Mouse (Mus musculus) c-Kit-positive CD71-positive TER-119-positive erythroid progenitor cells, embryonic 14.5 days (primary cell): ENCODE data around the gene Cd209b.

ENCODE experiments used
- DNase-seq: peaks from one replicate; pipeline ENCODE4 v3.0.0-alpha.2; 2013; ENCODE audit warnings: low spot score

Cd209b gene

DNA sequence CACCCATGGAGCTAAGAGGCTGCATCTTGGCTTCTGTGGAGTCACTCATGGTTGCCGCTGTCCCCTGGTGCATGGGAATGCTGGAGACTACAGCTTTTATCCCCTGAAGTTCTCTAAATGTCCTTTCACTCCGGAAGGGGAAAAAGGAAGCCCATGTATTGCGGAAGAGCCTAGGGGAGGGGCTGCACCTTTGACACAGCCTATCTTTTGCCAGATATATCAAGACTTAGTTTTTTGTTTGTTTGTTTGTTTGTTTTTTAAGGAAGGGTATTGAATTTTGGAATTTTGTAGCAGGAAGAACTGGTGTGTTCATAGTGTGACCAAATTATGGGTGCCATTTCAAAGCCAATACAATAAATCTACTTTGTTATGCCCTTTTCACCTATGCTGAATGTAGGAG is at the start of gene Cd209b:
Gene Cd209b, minus strand, starts transcription at position 101 of the 400 bp plus-strand sequence.
- no peak for DNase-seq

DNA sequence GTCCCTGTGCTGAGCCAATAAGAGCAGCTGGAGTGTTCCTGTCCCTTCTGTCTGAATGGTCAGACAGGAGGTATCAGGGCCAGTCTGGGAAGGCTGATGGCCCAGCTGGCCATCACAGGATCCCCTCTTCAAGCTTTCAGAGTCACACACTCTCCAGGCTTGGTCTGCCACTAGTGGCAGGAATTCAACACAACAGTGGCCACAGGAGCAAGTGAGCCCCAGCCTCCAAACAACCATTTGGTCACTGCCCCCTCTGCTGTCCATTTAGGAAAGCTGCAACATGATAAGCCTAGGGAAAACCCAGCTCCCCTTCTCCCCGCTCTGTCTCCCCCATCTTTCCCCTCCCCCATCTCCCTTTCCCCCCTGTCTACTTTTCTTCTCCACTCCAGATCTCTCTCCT is 29.4 kb upstream of the Cd209b start:
- peak; percentile 8 for DNase-seq

DNA sequence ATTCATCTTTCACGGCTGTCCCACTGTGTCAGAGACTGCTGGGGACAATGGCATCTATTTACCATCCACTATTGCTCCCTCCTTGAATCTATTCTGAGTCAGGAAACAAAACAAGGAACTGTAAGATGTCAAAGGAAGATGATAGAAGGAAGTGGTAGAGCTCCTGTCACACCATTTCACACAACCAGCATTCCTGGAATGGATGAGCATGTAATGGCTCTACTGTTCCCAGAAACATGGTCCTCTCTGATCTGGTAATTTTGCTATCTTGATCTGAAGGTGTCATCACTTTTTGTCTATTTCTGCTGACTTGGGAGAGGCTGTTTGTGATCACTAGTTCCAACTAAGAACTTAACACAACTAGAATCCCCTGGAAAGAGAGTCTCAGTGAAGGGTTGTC is 28.0 kb upstream of the Cd209b start, which contains the start of gene Cd209c:
Gene Cd209c, minus strand, starts transcription at position 101 of the 400 bp plus-strand sequence.
- DNase-seq: no peak

DNA sequence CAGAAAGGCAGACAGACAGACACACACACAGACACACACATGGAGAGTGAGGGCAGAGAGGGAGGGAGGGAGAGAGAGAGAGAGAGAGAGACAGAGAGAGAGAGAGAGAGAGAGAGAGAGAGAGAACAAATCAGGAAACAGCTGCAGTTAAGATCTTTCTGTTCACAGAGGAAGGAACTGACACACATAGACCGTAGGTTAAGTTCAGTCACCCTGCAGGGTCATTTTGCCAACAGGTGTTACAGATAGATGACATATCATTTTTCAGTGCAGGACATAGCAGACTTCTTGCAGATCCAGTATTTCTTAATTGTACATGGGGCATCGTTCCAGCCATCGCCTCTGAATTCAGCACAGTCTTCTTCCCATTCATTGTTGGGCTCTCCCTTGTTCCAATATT is 13.4 kb upstream of the Cd209b start:
- DNase-seq: no peak

DNA sequence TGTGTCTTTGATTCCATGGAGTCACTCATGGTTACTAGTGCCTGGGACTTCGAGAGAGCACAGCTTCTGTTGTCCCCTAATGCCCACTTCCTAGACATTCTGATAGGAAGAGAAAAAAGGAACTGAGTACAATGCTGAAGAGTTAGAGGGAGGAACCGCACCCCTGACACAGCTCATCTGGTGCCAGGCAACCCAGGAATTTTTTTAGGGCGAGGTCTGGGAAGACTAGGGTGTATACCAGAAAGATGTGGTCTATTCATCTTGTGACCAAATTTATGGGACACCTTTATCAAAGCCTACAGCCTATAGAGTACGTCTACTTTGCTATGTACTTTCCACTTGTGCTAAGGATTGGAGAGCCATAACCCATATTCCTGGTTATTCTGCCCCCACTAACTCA is 48.2 kb downstream of the Cd209b start, which contains the start of gene Cd209d:
Gene Cd209d, minus strand, starts transcription at position 101 of the 400 bp plus-strand sequence.
- DNase-seq: no peak

DNA sequence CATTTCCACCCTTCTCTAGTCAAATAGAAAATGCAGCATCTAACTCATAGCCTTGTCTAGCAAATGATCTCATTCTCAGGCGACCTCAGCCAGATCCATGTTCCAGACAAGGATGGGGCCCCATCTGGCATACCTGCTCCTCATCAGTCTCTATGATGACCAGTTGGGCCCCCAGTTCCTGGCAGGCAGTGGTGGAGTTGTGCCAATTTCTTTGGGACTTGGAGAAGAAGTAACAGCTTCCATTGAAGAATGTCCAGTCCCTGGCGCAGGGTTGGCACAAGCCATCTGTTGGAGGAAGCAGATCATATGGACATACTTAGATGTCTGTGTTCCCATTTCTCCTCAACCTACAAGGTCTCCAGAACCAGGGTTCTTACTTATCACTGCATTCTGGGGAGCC is 50.5 kb downstream of the Cd209b start:
- DNase-seq: no peak
